Mouse (Mus musculus): Measurements from ENCODE around the gene Wrap53. TPM values are rescaled to one million over a fixed set of nuclear protein-coding genes. Genes with fewer than 3 reads are reported as not detected.
"Not testable (repeated sequence)": the region's sequence is repeated elsewhere in the genome, so short reads cannot be mapped to it uniquely, and the experiment has no call there.

The Wrap53 gene
- polyA plus RNA-seq, 1 experiment from 2014 or later, result 52.3 TPM

DNA sequence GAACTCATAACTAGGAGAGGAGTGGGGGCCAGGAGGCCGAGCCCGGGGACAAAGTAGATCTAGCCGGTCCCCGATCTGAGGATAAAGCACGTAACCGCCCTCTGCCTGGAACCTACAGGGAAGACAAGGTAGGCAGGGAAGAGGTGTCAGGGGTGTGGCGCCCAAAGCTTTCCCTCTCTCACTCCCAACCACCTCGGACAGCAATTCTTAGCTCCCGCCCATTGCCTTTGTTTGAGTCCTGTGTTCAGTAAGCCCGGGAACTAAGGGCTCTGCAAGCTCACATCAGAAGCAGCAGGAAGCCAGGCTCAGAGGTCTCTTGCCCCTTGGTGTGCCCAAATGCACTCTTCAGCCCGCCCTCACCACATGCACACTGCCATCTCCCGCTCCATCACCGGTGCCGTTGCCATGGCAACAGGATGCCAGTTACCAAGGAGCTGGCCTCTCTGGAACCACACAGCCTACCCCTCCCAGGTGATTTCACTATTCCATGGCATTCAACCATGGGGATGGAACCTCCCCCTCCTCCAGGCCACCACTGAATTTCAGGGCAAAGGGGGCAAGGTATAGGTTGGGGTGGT lies 22.6 kb downstream of the Wrap53 start:
- WGBS, result 23% methylated on average over 14 of the region's 14 CpGs
- H3K4me3 ChIP-seq, result peak overlapping the region; percentile 92
- peak overlapping the region; percentile 38 for H3K27ac ChIP-seq
- no peaks in the 10 kb centered on the region for H3K9me3 ChIP-seq (replicated peaks)
- peak; percentile 69 for DNase-seq (ENCODE audit: low spot score)
- H3K36me3 ChIP-seq, result peaks cover 40% of the 10 kb centered on the region
- H3K4me1 ChIP-seq, result peaks cover 99% of the 10 kb centered on the region
- H3K27me3 ChIP-seq (ENCODE audit: low read depth, poor library complexity, severe bottlenecking), result peaks cover 12% of the 10 kb centered on the region

- Histone ChIP-seq H3K4me1 (peaks cover 78% of the 10 kb centered on the region), H3K4me3 (peak overlapping the region; percentile 10; the same call in 1 of the 2 replicates), H3K27ac (peak overlapping the region; percentile 64)
Observed at GRCm38 (mm10) chr11:69554539-69555140, 25.4 kb downstream of the Wrap53 start.

GRCm38 (mm10) chr11:69553341-69553721 lies 26.7 kb downstream of the Wrap53 start:
- Histone ChIP-seq H3K4me3 (peak overlapping the region; percentile 9), H3K9me3 (replicated peaks) (no peaks in the 10 kb centered on the region), H3K27me3 (ENCODE audit: low read depth, poor library complexity, severe bottlenecking) (peaks cover 22% of the 10 kb centered on the region), H3K4me1 (peaks cover 78% of the 10 kb centered on the region), H3K27ac (peak overlapping the region; percentile 73), H3K36me3 (peaks cover 32% of the 10 kb centered on the region)
- no peak for DNase-seq (ENCODE audit: low spot score)
- WGBS, result 7% methylated on average over 2 of the region's 2 CpGs

More at GRCm38 (mm10) chr11:69554539-69555140, 25.4 kb downstream of the Wrap53 start:
- 85% methylated on average over 5 of the region's 5 CpGs for WGBS
- no peak for DNase-seq (ENCODE audit: low spot score)
- H3K36me3 ChIP-seq, result peaks cover 32% of the 10 kb centered on the region
- no peaks in the 10 kb centered on the region for H3K9me3 ChIP-seq (replicated peaks)
- peaks cover 12% of the 10 kb centered on the region for H3K27me3 ChIP-seq (ENCODE audit: low read depth, poor library complexity, severe bottlenecking)

DNA sequence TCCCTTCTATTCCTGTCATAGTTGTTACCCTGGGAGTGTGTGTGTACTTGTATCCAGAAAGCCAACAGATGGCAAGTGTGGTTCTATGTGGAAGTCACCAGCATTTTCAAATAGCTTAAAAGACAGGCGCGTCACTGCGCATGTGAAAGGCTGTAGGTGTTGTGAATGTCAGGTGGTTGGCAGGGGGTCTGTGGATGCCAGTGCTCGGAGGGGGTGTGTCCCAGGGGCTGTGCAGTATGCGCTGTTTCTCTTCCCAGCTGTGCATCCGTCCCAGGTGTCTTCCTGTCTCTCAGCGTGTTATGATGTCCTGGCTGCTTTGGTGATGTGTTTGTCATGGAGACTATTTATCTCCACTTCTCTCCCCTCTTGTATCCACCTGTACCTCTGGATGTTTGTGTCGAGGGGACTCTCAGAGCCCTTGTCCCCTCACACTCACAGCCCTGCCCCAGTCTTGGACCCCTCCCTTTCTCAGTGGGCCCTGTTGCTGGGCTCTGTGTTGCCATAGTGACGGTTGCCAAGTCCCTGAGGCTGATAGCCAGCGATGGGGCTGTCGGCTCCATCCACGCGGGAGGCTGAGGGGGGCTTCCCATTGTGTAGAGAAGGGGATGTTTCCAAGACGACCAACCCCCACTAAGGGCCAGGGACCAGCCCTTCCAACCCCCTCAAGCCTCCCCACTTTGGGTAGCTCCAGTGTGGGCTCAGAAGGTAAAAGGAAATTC lies 27.3 kb downstream of the Wrap53 start:
- Histone ChIP-seq H3K27ac (peak overlapping the region; percentile 73), H3K4me1 (peaks cover 78% of the 10 kb centered on the region)
- 24% methylated on average over 14 of the region's 14 CpGs for WGBS

GRCm38 (mm10) chr11:69551310-69551709 lies 28.7 kb downstream of the Wrap53 start:
- Histone ChIP-seq H3K4me1 (peaks cover 78% of the 10 kb centered on the region), H3K27ac (no peak overlapping the region), H3K4me3 (no peak overlapping the region), H3K27me3 (ENCODE audit: low read depth, poor library complexity, severe bottlenecking) (peaks cover 21% of the 10 kb centered on the region), H3K36me3 (peaks cover 24% of the 10 kb centered on the region), H3K9me3 (replicated peaks) (no peaks in the 10 kb centered on the region)
- no peak for DNase-seq (ENCODE audit: low spot score)
- 81% methylated on average over 4 of the region's 4 CpGs for WGBS

More for the DNA sequence above, 27.3 kb downstream of the Wrap53 start:
- peak; percentile 75 for DNase-seq (ENCODE audit: low spot score)
- no peaks in the 10 kb centered on the region for H3K9me3 ChIP-seq (replicated peaks)
- H3K36me3 ChIP-seq, result peaks cover 32% of the 10 kb centered on the region
- H3K4me3 ChIP-seq, result peak overlapping the region; percentile 9
- H3K27me3 ChIP-seq (ENCODE audit: low read depth, poor library complexity, severe bottlenecking), result peaks cover 28% of the 10 kb centered on the region

GRCm38 (mm10) chr11:69549060-69549656 lies 30.9 kb downstream of the Wrap53 start, which contains the start of gene Dnah2:
TSS of gene Dnah2 (minus strand) at chr11:69549110.
- Histone ChIP-seq H3K27me3 (ENCODE audit: low read depth, poor library complexity, severe bottlenecking) (peaks cover 16% of the 10 kb centered on the region), H3K9me3 (replicated peaks) (no peaks in the 10 kb centered on the region), H3K36me3 (peaks cover 2% of the 10 kb centered on the region), H3K4me1 (peaks cover 67% of the 10 kb centered on the region), H3K27ac (peak within 1 kb of the TSS; percentile 95), H3K4me3 (0 out of 2 replicates have a peak within 1 kb of the TSS, but pooled peaks have one; percentile 1)
- no peak for DNase-seq (ENCODE audit: low spot score)
- WGBS, result 36% methylated on average over 12 of the region's 12 CpGs

DNA sequence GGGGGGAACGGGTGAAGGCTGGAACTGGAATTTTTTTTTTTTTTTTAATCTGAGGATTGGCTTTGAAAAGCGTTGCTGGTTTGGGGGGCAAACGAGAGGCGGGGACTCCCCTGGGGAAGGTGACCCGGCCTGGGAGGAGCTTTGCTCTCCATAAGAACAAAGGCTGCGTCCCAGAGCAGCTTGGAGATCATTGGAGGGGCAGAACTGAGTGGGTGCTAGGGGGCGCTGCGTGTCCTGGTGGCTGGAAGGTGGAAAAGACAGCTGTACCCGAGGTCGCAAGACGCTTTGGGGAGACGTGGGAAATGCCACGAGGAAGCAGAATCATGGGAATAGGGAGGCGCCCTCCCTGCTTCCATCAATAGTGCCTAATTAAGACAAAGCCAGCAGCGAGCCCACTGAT lies 33.0 kb downstream of the Wrap53 start:
- peak overlapping the region; percentile 65 for H3K4me3 ChIP-seq
- H3K4me1 ChIP-seq, result peaks cover 58% of the 10 kb centered on the region
- DNase-seq (ENCODE audit: low spot score), result no peak
- H3K9me3 ChIP-seq (replicated peaks), result no peaks in the 10 kb centered on the region
- H3K27me3 ChIP-seq (ENCODE audit: low read depth, poor library complexity, severe bottlenecking), result peaks cover 16% of the 10 kb centered on the region
- no peaks in the 10 kb centered on the region for H3K36me3 ChIP-seq
- peak overlapping the region; percentile 95 for H3K27ac ChIP-seq
- 3% methylated on average over 15 of the region's 15 CpGs for WGBS

DNA sequence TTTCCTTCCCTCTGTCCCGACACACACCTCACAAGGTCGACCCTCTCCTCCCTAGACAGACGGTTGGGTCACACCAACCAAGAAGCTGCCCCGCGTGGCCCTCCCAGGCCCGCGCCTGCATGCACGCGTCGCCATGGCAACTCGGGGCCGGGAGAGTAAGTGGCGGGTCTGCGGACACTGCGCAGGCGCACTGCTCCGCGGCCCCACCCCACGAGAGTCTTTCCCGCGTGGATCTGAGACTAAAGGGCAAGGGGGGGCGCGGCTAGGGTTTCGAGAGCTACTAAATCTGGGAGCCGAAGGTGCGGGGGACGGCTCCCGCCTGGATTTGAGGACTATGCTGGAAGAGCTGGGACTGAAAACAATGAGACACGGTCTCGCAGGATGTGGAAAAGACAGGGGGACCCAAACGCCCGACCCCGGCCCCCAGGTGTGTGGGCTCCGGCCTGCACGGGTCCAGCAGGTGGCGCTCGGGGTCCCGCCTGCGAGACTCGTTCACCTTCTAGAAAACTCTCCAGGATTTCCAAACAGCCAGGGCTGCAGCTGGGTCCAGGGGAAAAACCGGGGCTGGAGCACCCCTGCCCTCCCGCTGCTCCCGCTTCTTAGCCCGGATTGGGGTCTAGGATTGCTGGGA lies 33.5 kb downstream of the Wrap53 start:
- peaks cover 58% of the 10 kb centered on the region for H3K4me1 ChIP-seq
- H3K27me3 ChIP-seq (ENCODE audit: low read depth, poor library complexity, severe bottlenecking), result peaks cover 16% of the 10 kb centered on the region
- peak overlapping the region; percentile 65 for H3K4me3 ChIP-seq
- no peaks in the 10 kb centered on the region for H3K9me3 ChIP-seq (replicated peaks)
- peak overlapping the region; percentile 95 for H3K27ac ChIP-seq
- WGBS, result under 1% methylated on average over 44 of the region's 44 CpGs
- peak; percentile 89 for DNase-seq (ENCODE audit: low spot score)
- no peaks in the 10 kb centered on the region for H3K36me3 ChIP-seq

DNA sequence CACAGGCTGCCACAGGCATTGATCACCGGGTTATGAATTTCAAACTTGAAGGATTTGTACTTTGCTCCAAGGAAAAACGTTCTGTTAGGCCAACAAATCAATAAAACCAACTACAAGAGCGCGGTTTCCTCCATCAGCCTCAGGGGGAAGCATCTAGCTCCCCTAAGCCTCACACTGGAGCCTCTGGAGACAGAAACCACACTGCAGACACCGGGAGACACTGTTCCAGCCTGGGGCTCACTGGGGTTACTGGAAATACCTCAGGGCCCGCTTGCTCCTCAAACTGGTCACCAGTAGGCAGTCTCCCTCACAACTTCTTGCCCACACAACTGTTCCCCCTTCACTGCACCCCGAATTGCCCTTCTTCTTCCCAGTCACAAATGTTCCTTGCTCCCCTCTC lies 34.1 kb downstream of the Wrap53 start:
- no peak for DNase-seq (ENCODE audit: low spot score)
- peaks cover 16% of the 10 kb centered on the region for H3K27me3 ChIP-seq (ENCODE audit: low read depth, poor library complexity, severe bottlenecking)
- H3K4me1 ChIP-seq, result peaks cover 58% of the 10 kb centered on the region
- no peaks in the 10 kb centered on the region for H3K9me3 ChIP-seq (replicated peaks)
- H3K4me3 ChIP-seq, result peak overlapping the region; percentile 65
- no peaks in the 10 kb centered on the region for H3K36me3 ChIP-seq
- 16% methylated on average over 7 of the region's 7 CpGs for WGBS
- H3K27ac ChIP-seq, result peak overlapping the region; percentile 95

GRCm38 (mm10) chr11:69543598-69543997 lies 36.5 kb downstream of the Wrap53 start:
- peaks cover 54% of the 10 kb centered on the region for H3K4me1 ChIP-seq
- peaks cover 8% of the 10 kb centered on the region for H3K27me3 ChIP-seq (ENCODE audit: low read depth, poor library complexity, severe bottlenecking)
- peak overlapping the region; percentile 60; the same call in 1 of the 2 replicates for H3K27ac ChIP-seq

GRCm38 (mm10) chr11:69541741-69542140 lies 38.3 kb downstream of the Wrap53 start:
- H3K9me3 ChIP-seq (replicated peaks); H3K27me3 ChIP-seq (ENCODE audit: low read depth, poor library complexity, severe bottlenecking); H3K36me3 ChIP-seq; H3K27ac ChIP-seq; DNase-seq (ENCODE audit: low spot score); H3K4me3 ChIP-seq: not testable (repeated sequence)
- WGBS, result 72% methylated on average over 2 of the region's 3 CpGs
- peaks cover 54% of the 10 kb centered on the region for H3K4me1 ChIP-seq

More at GRCm38 (mm10) chr11:69543598-69543997, 36.5 kb downstream of the Wrap53 start:
- Histone ChIP-seq H3K9me3 (replicated peaks) (no peaks in the 10 kb centered on the region), H3K36me3 (no peaks in the 10 kb centered on the region), H3K4me3 (no peak overlapping the region)
- DNase-seq (ENCODE audit: low spot score), result no peak
- 70% methylated on average over 3 of the region's 3 CpGs for WGBS

- Histone ChIP-seq H3K4me3 (no peak overlapping the region), H3K9me3 (replicated peaks) (no peaks in the 10 kb centered on the region), H3K27ac (no peak overlapping the region), H3K4me1 (peaks cover 54% of the 10 kb centered on the region), H3K27me3 (ENCODE audit: low read depth, poor library complexity, severe bottlenecking) (no peaks in the 10 kb centered on the region), H3K36me3 (no peaks in the 10 kb centered on the region)
- 91% methylated on average over 2 of the region's 2 CpGs for WGBS
- DNase-seq (ENCODE audit: low spot score), result no peak
Observed at GRCm38 (mm10) chr11:69540700-69541099, 39.4 kb downstream of the Wrap53 start.
